Mouse (Mus musculus) G1E (cell line): Measurements from ENCODE around the gene Echdc3. TPM values are rescaled to one million over a fixed set of nuclear protein-coding genes. Genes with fewer than 3 reads are reported as not detected.

Experiments used
- ATAC-seq: 2 replicates; pipeline ENCODE4 v1.8.0; 2016; ENCODE audit warnings: mild to moderate bottlenecking; ENCODE audit not compliant: insufficient number of reproducible peaks, poor library complexity, low FRiP score, severe bottlenecking; ENCODE audit errors: extremely low read depth
- DNase-seq: peaks from one replicate; pipeline ENCODE4 v3.0.0; 2012; ENCODE audit warnings: low spot score
- H3K27me3 ChIP-seq: 2 replicates; pipeline ENCODE4 v1.6.1; 2012; ENCODE audit warnings: mild to moderate bottlenecking, low read length, inconsistent platforms; ENCODE audit not compliant: insufficient read depth
- H3K36me3 ChIP-seq: replicated peaks from 2 replicates; pipeline ENCODE3; 2012; ENCODE audit warnings: mild to moderate bottlenecking, inconsistent platforms
- H3K4me1 ChIP-seq: 2 replicates; pipeline ENCODE4 v1.6.1; 2012; ENCODE audit warnings: low read depth, low read length, inconsistent platforms, mixed read lengths; ENCODE audit not compliant: insufficient read depth
- H3K4me3 ChIP-seq: 2 replicates; pipeline ENCODE4 v1.5.1; 2012; ENCODE audit warnings: low read depth, mild to moderate bottlenecking, inconsistent platforms, low read length, moderate library complexity, mixed read lengths
- H3K9me3 ChIP-seq: replicated peaks from 2 replicates; pipeline ENCODE4 v1.6.1; 2012; ENCODE audit warnings: inconsistent platforms
- CTCF ChIP-seq: IDR thresholded peaks from 2 replicates; pipeline ENCODE4 v1.5.1; 2012; ENCODE audit warnings: low read depth, low read length, inconsistent platforms, mixed read lengths
- GATA1 ChIP-seq: IDR thresholded peaks from 2 replicates; pipeline ENCODE4 v1.6.1; 2012; ENCODE audit warnings: borderline replicate concordance, low read length, inconsistent platforms, mixed read lengths
- GATA2 ChIP-seq: IDR thresholded peaks from 2 replicates; pipeline ENCODE4 v1.6.1; 2012; ENCODE audit warnings: low read depth, low read length, inconsistent platforms, borderline replicate concordance
- POLR2AphosphoS5 ChIP-seq: IDR thresholded peaks from 2 replicates; pipeline ENCODE4 v1.6.1; 2012; ENCODE audit warnings: low read depth, low read length, inconsistent platforms; ENCODE audit not compliant: insufficient replicate concordance
- TAL1 ChIP-seq: conservative IDR thresholded peaks from 2 replicates; pipeline ENCODE4 v1.6.1; 2012; ENCODE audit warnings: low read depth, low read length, inconsistent platforms, mixed read lengths
- polyA plus RNA-seq: library from polyadenylated mRNA; stranded (reverse); fragments of >175 nt; gene quantifications from 2 replicates; pipeline ENCODE4 v1.2.3, GENCODE M21; 2012
- total RNA-seq, 2 experiments: library from RNA; stranded (forward) in 1 of 2; stranded (reverse) in 1 of 2; fragments of 200-1000 nt in 1 of 2; fragments of >200 nt in 1 of 2; fragmentation: Nextera tagmentation in 1 of 2; gene quantifications; 2 replicates each; pipeline ENCODE4 v1.2.3; 2014 to 2017

Echdc3 gene
- not detected in 2 replicates for total RNA-seq (2014; fragmentation: Nextera tagmentation)
- 0.12 and 0.27 TPM in 2 replicates for total RNA-seq (2017)
- not detected in 2 replicates for polyA plus RNA-seq

DNA sequence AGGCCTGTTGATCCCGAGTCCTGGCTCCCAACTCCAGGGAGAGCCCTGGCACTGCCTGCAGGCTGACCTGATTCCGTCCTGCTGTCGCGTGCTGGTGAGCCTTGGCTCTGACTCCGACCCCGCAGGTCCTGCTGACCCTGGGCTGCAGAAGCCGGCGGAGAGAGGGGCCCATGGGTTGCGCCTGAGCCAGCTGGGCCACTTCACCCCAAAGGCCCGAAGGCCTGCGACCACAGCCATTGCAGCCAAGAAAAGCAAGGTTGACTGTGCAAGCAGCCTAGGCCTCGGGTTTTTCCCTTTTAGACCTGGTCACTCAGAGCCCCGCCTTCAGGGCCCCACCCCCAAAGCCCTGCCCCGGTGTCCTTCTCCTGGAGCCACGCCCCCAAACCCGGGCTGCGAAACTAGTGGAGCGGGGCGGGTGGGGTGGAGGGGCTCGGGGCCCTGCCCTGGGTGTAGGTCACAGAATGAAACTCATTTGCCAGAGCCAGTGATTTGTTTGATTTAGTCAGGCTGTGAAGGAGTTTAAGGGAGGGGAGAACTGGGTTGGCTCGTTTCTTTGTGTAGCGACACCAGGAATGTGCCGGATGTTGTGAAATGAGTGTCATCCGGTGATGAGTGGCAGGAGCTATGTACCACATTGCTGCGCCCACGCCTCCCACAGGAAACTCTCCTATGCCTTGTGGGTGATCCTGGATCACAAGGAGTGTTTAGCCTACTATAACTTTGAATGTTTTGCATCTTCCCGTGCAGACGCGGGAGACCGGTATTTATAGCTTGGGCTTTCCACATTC, at the start of gene Echdc3:
Echdc3 (minus strand) TSS at position 310 of the 788 bp plus-strand sequence.
- Histone ChIP-seq H3K36me3 (no peaks in the 10 kb centered on the region), H3K27me3 (peaks cover 70% of the 10 kb centered on the region), H3K4me3 (peak within 1 kb of the TSS; percentile 49; the same call in 1 of the 2 replicates), H3K9me3 (no peaks in the 10 kb centered on the region), H3K4me1 (peaks cover 8% of the 10 kb centered on the region)
- DNase-seq (no peak), ATAC-seq (no peak)
- no peak for TF ChIP-seq GATA1
- no peak for TF ChIP-seq TAL1
- TF ChIP-seq POLR2AphosphoS5 = no peak
- TF ChIP-seq GATA2 = no peak
- TF ChIP-seq CTCF = no peak

DNA sequence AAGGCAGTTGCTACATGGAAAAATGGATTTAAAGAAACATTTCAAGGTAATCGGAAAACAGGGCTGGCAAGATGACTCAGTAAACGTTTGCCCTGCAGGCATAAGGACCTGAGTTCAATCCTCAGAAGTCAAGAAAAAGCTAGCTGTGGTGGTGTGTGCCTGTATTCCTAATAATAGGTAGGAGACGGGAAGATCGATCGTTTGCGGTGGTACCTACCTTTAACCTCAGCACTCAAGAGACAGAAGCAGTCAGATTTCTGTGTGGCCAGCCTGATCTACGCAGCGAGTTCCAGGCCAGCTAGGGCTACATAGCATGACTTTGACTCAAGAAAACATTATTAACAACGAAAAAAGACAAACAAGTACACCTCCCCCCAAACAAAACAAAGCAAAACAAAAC, 48.9 kb upstream of the Echdc3 start:
- DNase-seq (no peak), ATAC-seq (no peak)
- H3K36me3 ChIP-seq = no peaks in the 10 kb centered on the region
- peaks cover 40% of the 10 kb centered on the region for H3K4me1 ChIP-seq
- H3K9me3 ChIP-seq = peaks cover 10% of the 10 kb centered on the region
- no peaks in the 10 kb centered on the region for H3K27me3 ChIP-seq
- H3K4me3 ChIP-seq = no peak overlapping the region
- TF ChIP-seq GATA1 (no peak), POLR2AphosphoS5 (no peak), GATA2 (no peak), TAL1 (no peak), CTCF (no peak)

DNA sequence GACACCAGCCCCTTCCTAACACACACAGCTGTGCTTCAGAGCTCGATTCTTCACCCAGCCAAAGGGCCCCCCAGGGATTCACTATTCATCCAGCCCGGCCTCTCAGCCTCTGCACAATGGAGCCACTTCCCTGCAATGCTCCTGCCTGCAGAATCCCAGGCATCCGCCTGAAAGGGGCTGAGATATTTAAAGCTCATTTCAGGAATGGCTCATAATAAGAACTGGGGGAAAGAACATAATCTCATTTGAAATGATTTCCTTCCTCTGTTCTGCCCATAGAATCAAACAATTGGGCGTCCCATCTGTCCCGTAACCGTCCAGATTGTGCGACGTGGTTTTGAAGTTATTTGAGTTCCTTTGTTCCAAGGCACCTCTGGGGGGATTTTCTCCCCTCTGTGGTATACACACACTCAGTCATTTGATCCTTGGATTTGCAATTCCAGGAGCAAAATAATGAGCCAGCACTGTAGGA, 48.4 kb upstream of the Echdc3 start:
- Histone ChIP-seq H3K4me1 (peaks cover 39% of the 10 kb centered on the region), H3K27me3 (no peaks in the 10 kb centered on the region), H3K36me3 (no peaks in the 10 kb centered on the region), H3K9me3 (peaks cover 10% of the 10 kb centered on the region), H3K4me3 (no peak overlapping the region)
- no peak for ATAC-seq
- DNase-seq = no peak
- TF ChIP-seq TAL1 (no peak), POLR2AphosphoS5 (no peak), GATA1 (no peak), GATA2 (no peak), CTCF (no peak)

DNA sequence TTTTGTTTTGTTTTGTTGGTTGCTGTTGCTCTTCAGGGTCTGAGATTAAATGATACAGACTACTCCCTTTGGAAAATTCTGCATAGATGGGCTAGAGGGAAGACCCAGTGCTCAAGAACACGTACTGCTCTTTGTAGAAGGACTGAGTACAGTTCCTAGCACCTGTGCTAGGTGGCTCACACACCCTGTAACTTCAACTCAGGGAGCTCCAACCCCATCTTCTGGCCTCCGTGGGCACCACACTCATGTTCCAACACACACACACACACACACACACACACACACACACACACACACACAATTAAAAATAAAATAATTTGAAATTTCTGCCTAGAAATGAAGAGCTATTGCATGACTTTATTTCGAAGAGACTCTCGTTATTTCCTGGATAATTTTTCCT, 47.8 kb upstream of the Echdc3 start:
- no peak for DNase-seq

DNA sequence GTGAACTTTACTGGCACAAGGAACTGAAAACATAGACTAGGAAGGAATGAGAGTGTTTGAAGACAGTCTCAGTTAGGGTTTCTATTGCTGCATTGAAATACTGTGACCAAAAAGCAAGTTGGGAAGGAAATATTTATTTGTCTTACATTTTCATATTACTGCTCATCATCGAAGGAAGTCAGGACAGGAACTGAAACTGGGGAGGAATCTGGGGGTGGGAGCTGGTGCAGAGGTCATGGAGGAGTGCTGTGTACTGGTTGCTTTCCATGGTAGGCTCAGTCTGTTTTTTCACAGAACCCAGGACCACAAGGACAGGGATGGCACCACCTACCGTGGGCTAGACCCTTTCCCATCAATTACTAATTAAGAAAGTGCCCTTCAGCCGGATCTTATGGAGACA, 46.3 kb upstream of the Echdc3 start:
- ATAC-seq = no peak
- no peak for TF ChIP-seq POLR2AphosphoS5
- TF ChIP-seq GATA2 = no peak
- no peak for TF ChIP-seq GATA1
- TF ChIP-seq TAL1 = no peak
- no peak for TF ChIP-seq CTCF

More for the DNA sequence above, 47.8 kb upstream of the Echdc3 start:
- H3K4me3 ChIP-seq = no peak overlapping the region
- no peaks in the 10 kb centered on the region for H3K36me3 ChIP-seq
- no peaks in the 10 kb centered on the region for H3K27me3 ChIP-seq
- ATAC-seq = no peak
- peaks cover 35% of the 10 kb centered on the region for H3K4me1 ChIP-seq
- peaks cover 5% of the 10 kb centered on the region for H3K9me3 ChIP-seq
- TF ChIP-seq GATA1 = no peak

DNA sequence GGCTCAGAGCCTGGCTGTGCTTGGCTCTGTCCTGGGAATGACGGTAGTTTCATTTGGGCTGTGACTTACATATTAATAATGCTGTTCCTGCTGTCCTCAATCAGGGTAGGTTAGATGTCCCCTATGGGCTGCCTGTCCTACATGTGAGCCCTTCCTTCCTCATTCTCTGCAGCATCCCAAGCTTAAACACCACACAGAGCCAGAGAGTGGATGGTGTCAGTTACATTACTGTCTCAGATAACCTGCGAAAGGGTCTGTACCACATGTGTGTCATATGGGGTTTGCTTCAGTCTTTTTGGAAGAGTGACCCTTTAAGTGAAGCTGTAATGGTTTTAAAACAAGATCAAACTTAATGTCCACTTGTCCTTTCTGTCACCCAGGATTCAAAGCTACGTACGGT, 45.2 kb upstream of the Echdc3 start:
- ATAC-seq (no peak), DNase-seq (no peak)
- Histone ChIP-seq H3K4me1 (peaks cover 13% of the 10 kb centered on the region), H3K27me3 (no peaks in the 10 kb centered on the region), H3K36me3 (no peaks in the 10 kb centered on the region), H3K4me3 (no peak overlapping the region), H3K9me3 (peaks cover 7% of the 10 kb centered on the region)
- TF ChIP-seq GATA1 (no peak), CTCF (no peak), TAL1 (no peak), POLR2AphosphoS5 (no peak)

More for the DNA sequence above, 46.3 kb upstream of the Echdc3 start:
- no peaks in the 10 kb centered on the region for H3K36me3 ChIP-seq
- H3K4me1 ChIP-seq = peaks cover 21% of the 10 kb centered on the region
- no peaks in the 10 kb centered on the region for H3K27me3 ChIP-seq
- DNase-seq = no peak
- H3K9me3 ChIP-seq = peaks cover 7% of the 10 kb centered on the region
- no peak overlapping the region for H3K4me3 ChIP-seq
